Comparison of ENCODE assay signal across 24 mouse cellular contexts in the genomic region with DNA sequence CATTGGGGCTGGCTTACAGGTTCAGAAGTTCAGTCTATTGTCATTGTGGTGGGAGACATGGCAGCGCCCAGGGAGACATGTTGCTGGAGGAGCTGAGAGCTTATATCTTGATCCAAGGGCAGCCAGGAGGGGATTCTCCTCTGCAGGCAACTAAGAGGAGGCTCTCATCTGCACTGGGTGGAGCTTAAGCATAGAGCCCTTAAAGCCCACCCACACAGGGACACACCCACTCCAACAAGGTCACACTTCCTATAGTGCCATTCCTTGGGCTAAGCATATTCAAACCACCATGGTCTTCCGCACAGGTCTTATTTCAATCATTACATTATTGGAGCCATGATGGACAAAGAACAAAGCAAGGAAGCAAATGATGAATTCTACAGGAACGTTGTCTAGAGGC.
DNase-seq lines count a peak whose midpoint lies in the region; ATAC-seq and TF ChIP-seq lines count a peak whose summit lies in the region.
"Had no signal": no experiment of that assay in that cellular context is flagged by ENCODE, and none has a peak within 500 bp of the region (broad histone marks: within the 10 kb centered on the region; RNA-seq: fewer than 3 reads in every experiment).

No protein-coding gene starts in this region.

- no peak for TF ChIP-seq EP300 in MEL (IDR thresholded peaks at IDR 0.05; ENCODE audit: low read depth in 1 of 2, low read length in 2 of 2)

- TF ChIP-seq POLR2A in MEL (IDR thresholded peaks at IDR 0.05; ENCODE audit: control insufficient read depth in 1 of 2, insufficient read depth in 1 of 2, low read depth in 1 of 2, low read length in 2 of 2, poor library complexity in 1 of 2) = no peak

- no peak for TF ChIP-seq CTCF in MEL (IDR thresholded peaks at IDR 0.05 in 2 of 3, conservative IDR thresholded peaks at IDR 0.05 in 1 of 3; ENCODE audit: control insufficient read depth in 1 of 3, insufficient read depth in 1 of 3, low read depth in 2 of 3, low read length in 3 of 3, poor library complexity in 1 of 3, severe bottlenecking in 1 of 3)

- H3K4me3 ChIP-seq in heart, embryonic 12.5 days = no peak overlapping the region
- no peak overlapping the region for H3K4me3 ChIP-seq in MEL (ENCODE audit: control insufficient read depth in 1 of 2, insufficient read depth in 1 of 2, low read depth in 2 of 2, low read length in 2 of 2)
- H3K4me3 ChIP-seq in forebrain, embryonic 11.5 days (ENCODE audit: low read depth, low read length) = no peak overlapping the region
- H3K4me3 ChIP-seq: embryonic facial prominence, embryonic 13.5 days; embryonic facial prominence, embryonic 15.5 days; erythroblast, embryonic 14.5 days; forebrain, embryonic 10.5 days; forebrain, embryonic 13.5 days; forebrain, embryonic 15.5 days had no signal

- H3K9ac ChIP-seq in heart, embryonic 12.5 days = no peak overlapping the region
- H3K9ac ChIP-seq in MEL (ENCODE audit: control insufficient read depth, low read depth, low read length, poor library complexity, severe bottlenecking) = no peak overlapping the region
- no peak overlapping the region for H3K9ac ChIP-seq in forebrain, embryonic 11.5 days (ENCODE audit: low read length)
- H3K9ac ChIP-seq: embryonic facial prominence, embryonic 13.5 days; embryonic facial prominence, embryonic 15.5 days; forebrain, embryonic 13.5 days; forebrain, embryonic 15.5 days had no signal

- H3K4me2 ChIP-seq in heart, embryonic 12.5 days = no peak overlapping the region
- H3K4me2 ChIP-seq in forebrain, embryonic 11.5 days (ENCODE audit: low read depth, low read length, severe bottlenecking) = no peak overlapping the region
- H3K4me2 ChIP-seq: embryonic facial prominence, embryonic 13.5 days; embryonic facial prominence, embryonic 15.5 days; forebrain, embryonic 13.5 days; forebrain, embryonic 15.5 days had no signal

- H3K4me1 ChIP-seq in heart, embryonic 12.5 days (replicated peaks) = no peaks in the 10 kb centered on the region
- no peaks in the 10 kb centered on the region for H3K4me1 ChIP-seq in MEL (ENCODE audit: control insufficient read depth in 1 of 2, insufficient read depth in 2 of 2, low read length in 2 of 2)
- H3K4me1 ChIP-seq in forebrain, embryonic 11.5 days (replicated peaks; ENCODE audit: control insufficient read depth, insufficient read depth, low read length) = no peaks in the 10 kb centered on the region
- H3K4me1 ChIP-seq: embryonic facial prominence, embryonic 13.5 days; embryonic facial prominence, embryonic 15.5 days; forebrain, embryonic 10.5 days; forebrain, embryonic 13.5 days; forebrain, embryonic 15.5 days had no signal

- 85% methylated on average over 3 of the region's 3 CpGs for WGBS in heart, embryonic 12.5 days
- 83% methylated on average over 3 of the region's 3 CpGs for WGBS in forebrain, embryonic 11.5 days

- TF ChIP-seq RAD21 in MEL (IDR thresholded peaks at IDR 0.05; ENCODE audit: low read depth, low read length) = no peak

- DNase-seq in heart, adult 11 months = peak; percentile 63
- DNase-seq in MEL (ENCODE audit: low read depth, low spot score) = peak; percentile 4
- peak; percentile 40 for DNase-seq in ZHBTc4 (ENCODE audit: low read depth, low spot score)
- no peak for DNase-seq in c-Kit-positive CD71-positive TER-119-positive erythroid progenitor cells, embryonic 14.5 days (ENCODE audit: low spot score)
- DNase-seq in forebrain, embryonic 11.5 days (ENCODE audit: low spot score) = no peak
- no peak for DNase-seq in adrenal gland, postnatal 14 days
- DNase-seq: adrenal gland, adult 8-10 months; adrenal gland, postnatal 25 days; B cell, adult 2 months; cerebellum, adult 11-12 months; cerebellum, adult 2 months; cerebellum, adult 9-11 months; cerebellum, postnatal 14 days; cerebellum, postnatal 36 days; embryo, embryonic 11 days had no signal

- no peak overlapping the region for H3K27ac ChIP-seq in heart, embryonic 12.5 days (ENCODE audit: poor library complexity, severe bottlenecking)
- H3K27ac ChIP-seq in MEL (ENCODE audit: control insufficient read depth, low read depth, low read length) = no peak overlapping the region
- no peak overlapping the region for H3K27ac ChIP-seq in forebrain, embryonic 11.5 days (ENCODE audit: low read depth, low read length)
- H3K27ac ChIP-seq: embryonic facial prominence, embryonic 13.5 days; embryonic facial prominence, embryonic 15.5 days; forebrain, embryonic 10.5 days; forebrain, embryonic 13.5 days; forebrain, embryonic 15.5 days had no signal

- no peaks in the 10 kb centered on the region for H3K79me2 ChIP-seq in MEL (ENCODE audit: control insufficient read depth, insufficient read depth, low read length, poor library complexity)

- no peak for ATAC-seq in heart, embryonic 12.5 days (ENCODE audit: insufficient number of reproducible peaks, low FRiP score)
- ATAC-seq in megakaryocyte progenitor cell, adult 5-6 weeks (replicated peaks; ENCODE audit: poor library complexity) = 0 out of 2 replicates have a peak, but pooled peaks have one; percentile 29
- ATAC-seq in forebrain, embryonic 11.5 days (replicated peaks; ENCODE audit: low FRiP score) = no peak
- ATAC-seq: forebrain, embryonic 13.5 days; forebrain, embryonic 15.5 days had no signal

- H3K27me3 ChIP-seq in heart, embryonic 12.5 days (replicated peaks) = no peaks in the 10 kb centered on the region
- no peaks in the 10 kb centered on the region; a peak in 1 of 4 replicates for H3K27me3 ChIP-seq in MEL (ENCODE audit: control insufficient read depth in 1 of 2, insufficient read depth in 2 of 2, low read length in 2 of 2)
- no peaks in the 10 kb centered on the region for H3K27me3 ChIP-seq in forebrain, embryonic 11.5 days (ENCODE audit: control insufficient read depth, insufficient read depth, low read length)
- H3K27me3 ChIP-seq: embryonic facial prominence, embryonic 13.5 days; embryonic facial prominence, embryonic 15.5 days; forebrain, embryonic 13.5 days; forebrain, embryonic 15.5 days had no signal

- H3K36me3 ChIP-seq in heart, embryonic 12.5 days = no peaks in the 10 kb centered on the region
- no peaks in the 10 kb centered on the region for H3K36me3 ChIP-seq in MEL (ENCODE audit: control insufficient read depth in 1 of 2, insufficient read depth in 2 of 2, low read length in 2 of 2)
- H3K36me3 ChIP-seq in forebrain, embryonic 11.5 days (ENCODE audit: control insufficient read depth, insufficient read depth, low read length) = no peaks in the 10 kb centered on the region
- H3K36me3 ChIP-seq: embryonic facial prominence, embryonic 13.5 days; embryonic facial prominence, embryonic 15.5 days; forebrain, embryonic 10.5 days; forebrain, embryonic 15.5 days; G1E had no signal

- no peaks in the 10 kb centered on the region for H3K9me3 ChIP-seq in heart, embryonic 12.5 days (replicated peaks)
- no peaks in the 10 kb centered on the region for H3K9me3 ChIP-seq in MEL (replicated peaks; ENCODE audit: insufficient read depth, low read length)
- H3K9me3 ChIP-seq in forebrain, embryonic 11.5 days (ENCODE audit: control insufficient read depth, low read length) = no peaks in the 10 kb centered on the region
- H3K9me3 ChIP-seq: embryonic facial prominence, embryonic 13.5 days; embryonic facial prominence, embryonic 15.5 days; forebrain, embryonic 10.5 days; forebrain, embryonic 13.5 days; forebrain, embryonic 15.5 days; G1E had no signal

TF ChIP-seq in MEL, 35 proteins besides CTCF, POLR2A, EP300 and RAD21:
- TF ChIP-seq TAL1 (IDR thresholded peaks at IDR 0.05; ENCODE audit: low read length) = no peak
- no peak for TF ChIP-seq KAT2A (conservative IDR thresholded peaks at IDR 0.05; ENCODE audit: low read depth, low read length)
- no peak for TF ChIP-seq GABPA (IDR thresholded peaks at IDR 0.05; ENCODE audit: low read depth, low read length)
- no peak for TF ChIP-seq MYC (IDR thresholded peaks at IDR 0.05; ENCODE audit: low read depth, low read length)
- TF ChIP-seq ELF1 (IDR thresholded peaks at IDR 0.05; ENCODE audit: low read depth, low read length) = no peak
- no peak for TF ChIP-seq TBP (IDR thresholded peaks at IDR 0.05; ENCODE audit: low read depth, low read length)
- no peak for TF ChIP-seq ZMIZ1 (IDR thresholded peaks at IDR 0.05; ENCODE audit: low read depth, low read length)
- TF ChIP-seq MXI1 (IDR thresholded peaks at IDR 0.05; ENCODE audit: low read depth, low read length) = no peak
- TF ChIP-seq CHD2 (IDR thresholded peaks at IDR 0.05; ENCODE audit: low read length) = no peak
- TF ChIP-seq HCFC1 (IDR thresholded peaks at IDR 0.05; ENCODE audit: low read depth, low read length) = no peak
- no peak for TF ChIP-seq UBTF (IDR thresholded peaks at IDR 0.05; ENCODE audit: borderline replicate concordance, insufficient read depth, low read depth, low read length)
- no peak for TF ChIP-seq POLR2AphosphoS5 (IDR thresholded peaks at IDR 0.05; ENCODE audit: borderline replicate concordance, low read depth, low read length)
- TF ChIP-seq USF1 (IDR thresholded peaks at IDR 0.05; ENCODE audit: low read depth, low read length) = no peak
- TF ChIP-seq MAFK (IDR thresholded peaks at IDR 0.05; ENCODE audit: borderline replicate concordance, low read depth, low read length) = no peak
- TF ChIP-seq ZNF384 (IDR thresholded peaks at IDR 0.05; ENCODE audit: low read depth, low read length) = no peak

Comparison
In these comparisons a context has a peak if more than half of its experiments do, and no peak if none do; other contexts are left out.
1. DNase-seq: peak in heart, adult 11 months (single experiment), MEL (single experiment) and ZHBTc4 (single experiment); none in c-Kit-positive CD71-positive TER-119-positive erythroid progenitor cells, embryonic 14.5 days (single experiment), forebrain, embryonic 11.5 days (single experiment) and adrenal gland, postnatal 14 days (single experiment).